Mouse (Mus musculus) MEL (cell line): ENCODE measurements at regions not wholly inside any gene's neighbourhood (a gene's known extent, or its start where the extent isn't known, plus 50 kb on each side); places are given as distances from the start of the nearest gene placed in this dataset.

ENCODE experiments used
- DNase-seq: peaks from one replicate; pipeline ENCODE4 v3.0.0; 2011; ENCODE audit warnings: low read depth, low spot score
- H3K27ac ChIP-seq: 2 replicates; pipeline ENCODE4 v1.5.1; 2012; ENCODE audit warnings: low read depth, mild to moderate bottlenecking, control low read depth, low read length, moderate library complexity; ENCODE audit not compliant: control insufficient read depth
- H3K27me3 ChIP-seq, 2 experiments: fragments of 150-350 bp in 1 of 2; sonication (generic) in 1 of 2; 2 replicates each; pipeline ENCODE4 v1.6.1; 2012; ENCODE audit warnings: low read length in 2 of 2, mild to moderate bottlenecking in 2 of 2, improper control_type of control experiment in 1 of 2, moderate library complexity in 1 of 2; ENCODE audit not compliant: insufficient read depth in 2 of 2, control insufficient read depth in 1 of 2
- H3K36me3 ChIP-seq, 2 experiments: 2 replicates each; pipeline ENCODE4 v1.6.1; 2012 to 2014; ENCODE audit warnings: low read length in 2 of 2, improper control_type of control experiment in 1 of 2, inconsistent platforms in 1 of 2, mild to moderate bottlenecking in 1 of 2; ENCODE audit not compliant: insufficient read depth in 2 of 2, control insufficient read depth in 1 of 2
- H3K4me1 ChIP-seq, 2 experiments: fragments of 150-350 bp in 1 of 2; sonication (generic) in 1 of 2; 2 replicates each; pipeline ENCODE4 v1.6.1; 2012; ENCODE audit warnings: low read length in 2 of 2, improper control_type of control experiment in 1 of 2, mild to moderate bottlenecking in 1 of 2; ENCODE audit not compliant: insufficient read depth in 2 of 2, control insufficient read depth in 1 of 2
- H3K4me3 ChIP-seq, 2 experiments: fragments of 150-350 bp in 1 of 2; sonication (generic) in 1 of 2; 2 replicates each; pipeline ENCODE4 v1.5.1; 2012; ENCODE audit warnings: low read depth in 2 of 2, low read length in 2 of 2, mild to moderate bottlenecking in 2 of 2, moderate library complexity in 2 of 2, control low read depth in 1 of 2, improper control_type of control experiment in 1 of 2; ENCODE audit not compliant: control insufficient read depth in 1 of 2, insufficient read depth in 1 of 2
- H3K79me2 ChIP-seq: 2 replicates; pipeline ENCODE4 v1.6.1; 2012; ENCODE audit warnings: mild to moderate bottlenecking, low read length, moderate library complexity; ENCODE audit not compliant: control insufficient read depth, poor library complexity, insufficient read depth
- H3K9ac ChIP-seq: 2 replicates; pipeline ENCODE4 v1.6.1; 2012; ENCODE audit warnings: low read depth, mild to moderate bottlenecking, control low read depth, low read length, moderate library complexity; ENCODE audit not compliant: control insufficient read depth, poor library complexity, severe bottlenecking
- H3K9me3 ChIP-seq: fragments of 150-350 bp; sonication (generic); replicated peaks from 2 replicates; pipeline ENCODE4 v1.6.1; 2012; ENCODE audit warnings: mild to moderate bottlenecking, low read length, improper control_type of control experiment, moderate library complexity; ENCODE audit not compliant: insufficient read depth
- ELF1 ChIP-seq: IDR thresholded peaks from 2 replicates; pipeline ENCODE4 v1.6.1; 2014; ENCODE audit warnings: low read depth, mild to moderate bottlenecking, inconsistent platforms, low read length, improper control_type of control experiment, moderate library complexity
- GABPA ChIP-seq: IDR thresholded peaks from 2 replicates; pipeline ENCODE4 v1.6.1; 2012; ENCODE audit warnings: low read depth, mild to moderate bottlenecking, inconsistent platforms, low read length, improper control_type of control experiment, moderate library complexity
- HCFC1 ChIP-seq: IDR thresholded peaks from 2 replicates; pipeline ENCODE4 v1.6.1; 2012; ENCODE audit warnings: low read depth, mild to moderate bottlenecking, inconsistent platforms, low read length, improper control_type of control experiment, moderate library complexity
- MAZ ChIP-seq: IDR thresholded peaks from 2 replicates; pipeline ENCODE4 v1.6.1; 2012; ENCODE audit warnings: low read depth, mild to moderate bottlenecking, inconsistent platforms, low read length, improper control_type of control experiment
- MYB ChIP-seq: IDR thresholded peaks from 2 replicates; pipeline ENCODE4 v1.6.1; 2011; ENCODE audit warnings: mild to moderate bottlenecking, low read depth, low read length, improper control_type of control experiment
- NRF1 ChIP-seq: IDR thresholded peaks from 2 replicates; pipeline ENCODE4 v1.6.1; 2014; ENCODE audit warnings: low read depth, mild to moderate bottlenecking, inconsistent platforms, low read length, improper control_type of control experiment, moderate library complexity; ENCODE audit not compliant: poor library complexity, insufficient read depth, severe bottlenecking
- POLR2A ChIP-seq, 2 experiments: IDR thresholded peaks; 2 replicates each; pipeline ENCODE4 v1.6.1; 2011 to 2012; ENCODE audit warnings: low read length in 2 of 2, mild to moderate bottlenecking in 2 of 2, control low read depth in 1 of 2, improper control_type of control experiment in 1 of 2, low read depth in 1 of 2, moderate library complexity in 1 of 2; ENCODE audit not compliant: control insufficient read depth in 1 of 2, insufficient read depth in 1 of 2, poor library complexity in 1 of 2
- POLR2AphosphoS5 ChIP-seq: IDR thresholded peaks from 2 replicates; pipeline ENCODE4 v1.6.1; 2012; ENCODE audit warnings: low read depth, borderline replicate concordance, mild to moderate bottlenecking, inconsistent platforms, low read length, moderate library complexity, mixed read lengths
- RAD21 ChIP-seq: IDR thresholded peaks from 2 replicates; pipeline ENCODE4 v1.6.1; 2011; ENCODE audit warnings: mild to moderate bottlenecking, low read depth, low read length, improper control_type of control experiment
- RCOR1 ChIP-seq: IDR thresholded peaks from 2 replicates; pipeline ENCODE4 v1.6.1; 2012; ENCODE audit warnings: low read depth, mild to moderate bottlenecking, inconsistent platforms, low read length, improper control_type of control experiment
- SIN3A ChIP-seq: IDR thresholded peaks from 2 replicates; pipeline ENCODE4 v1.6.1; 2012; ENCODE audit warnings: low read length, improper control_type of control experiment, inconsistent platforms
- SMC3 ChIP-seq: IDR thresholded peaks from 2 replicates; pipeline ENCODE4 v1.6.1; 2011; ENCODE audit warnings: low read depth, low read length, improper control_type of control experiment
- TAL1 ChIP-seq: IDR thresholded peaks from 2 replicates; pipeline ENCODE4 v1.6.1; 2012; ENCODE audit warnings: mild to moderate bottlenecking, inconsistent platforms, low read length, moderate library complexity, mixed read lengths
- UBTF ChIP-seq: IDR thresholded peaks from 2 replicates; pipeline ENCODE4 v1.6.1; 2012; ENCODE audit warnings: low read depth, mild to moderate bottlenecking, inconsistent platforms, low read length, improper control_type of control experiment, moderate library complexity, borderline replicate concordance; ENCODE audit not compliant: insufficient read depth
- ZC3H11A ChIP-seq: IDR thresholded peaks from 2 replicates; pipeline ENCODE4 v1.6.1; 2012; ENCODE audit warnings: low read depth, mild to moderate bottlenecking, inconsistent platforms, low read length, improper control_type of control experiment
- ZKSCAN1 ChIP-seq: IDR thresholded peaks from 2 replicates; pipeline ENCODE4 v1.6.1; 2012; ENCODE audit warnings: low read depth, mild to moderate bottlenecking, inconsistent platforms, low read length, improper control_type of control experiment, moderate library complexity
- ZNF384 ChIP-seq: IDR thresholded peaks from 2 replicates; pipeline ENCODE4 v1.6.1; 2012; ENCODE audit warnings: low read depth, mild to moderate bottlenecking, inconsistent platforms, low read length, improper control_type of control experiment

DNA sequence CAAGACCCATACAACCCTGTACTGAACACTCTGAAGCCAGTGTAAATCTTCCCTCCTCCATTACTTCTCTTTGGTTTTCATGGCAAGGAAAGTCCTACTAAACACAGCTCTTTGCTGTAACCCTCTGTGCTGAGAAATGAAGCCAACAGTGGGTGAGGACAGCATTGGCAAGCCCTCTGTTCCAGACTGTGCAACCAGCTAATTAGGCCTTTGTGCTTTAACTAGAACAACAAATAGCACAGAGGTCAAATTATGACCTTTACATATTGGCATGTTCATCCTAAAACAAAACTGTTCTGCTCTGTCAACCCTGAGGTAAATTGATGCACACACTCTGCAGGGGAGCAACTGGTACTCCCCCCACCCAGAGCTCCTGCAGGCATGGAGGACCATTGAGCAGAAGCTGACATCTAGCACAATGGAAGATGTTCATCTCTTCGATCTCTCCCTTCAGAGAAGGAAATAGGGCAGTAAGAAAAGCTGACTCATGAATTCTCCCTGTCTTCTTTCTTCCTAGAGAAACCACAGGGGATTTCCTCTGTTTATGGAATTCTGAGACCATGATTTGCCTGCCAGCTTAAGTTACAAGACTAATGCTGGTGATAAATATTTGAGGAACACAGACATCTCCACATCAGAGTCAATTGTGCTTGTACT is 163.1 kb downstream of the Ptger3 start:
- Histone ChIP-seq H3K9me3 (no peaks in the 10 kb centered on the region), H3K27me3 (no peaks in the 10 kb centered on the region; a peak in 2 of 4 replicates), H3K9ac (no peak overlapping the region), H3K27ac (no peak overlapping the region), H3K4me3 (no peak overlapping the region), H3K4me1 (no peaks in the 10 kb centered on the region), H3K36me3 (no peaks in the 10 kb centered on the region), H3K79me2 (no peaks in the 10 kb centered on the region)
- no peak for TF ChIP-seq RCOR1
- no peak for TF ChIP-seq ZKSCAN1
- TF ChIP-seq ELF1, result no peak
- no peak for TF ChIP-seq TAL1
- no peak for TF ChIP-seq MYB
- TF ChIP-seq ZC3H11A, result no peak
- TF ChIP-seq UBTF, result no peak
- no peak for TF ChIP-seq POLR2AphosphoS5
- no peak for TF ChIP-seq SMC3
- no peak for TF ChIP-seq HCFC1
- TF ChIP-seq NRF1, result no peak
- TF ChIP-seq SIN3A, result no peak
- no peak for TF ChIP-seq MAZ
- no peak for TF ChIP-seq RAD21
- no peak for DNase-seq

DNA sequence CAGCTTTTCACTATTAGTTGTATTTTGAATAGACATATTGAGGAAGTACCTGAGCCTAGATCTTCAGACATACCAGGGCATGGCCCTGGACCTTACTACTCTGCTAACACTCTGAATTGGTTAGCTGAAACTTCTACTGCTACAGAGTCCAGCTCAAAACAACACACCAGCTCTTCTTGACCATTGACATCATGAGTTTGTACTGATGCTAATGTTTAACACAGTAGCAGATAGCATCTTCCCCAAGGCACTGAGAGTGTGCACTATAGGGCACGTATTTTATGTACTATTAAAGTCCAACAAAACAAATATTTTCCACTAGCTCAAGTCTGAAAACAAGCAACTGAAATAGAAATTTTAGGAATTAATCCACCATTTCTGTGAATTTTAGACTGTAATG is 157.8 kb downstream of the Ptger3 start:
- no peaks in the 10 kb centered on the region for H3K9me3 ChIP-seq
- H3K27ac ChIP-seq, result no peak overlapping the region
- 0 out of 4 replicates have a peak, but pooled peaks cover 0 to 2% of the 10 kb centered on the region in 2 experiments for H3K27me3 ChIP-seq
- no peak overlapping the region for H3K9ac ChIP-seq
- H3K36me3 ChIP-seq, result no peaks in the 10 kb centered on the region
- no peak for DNase-seq
- no peaks in the 10 kb centered on the region for H3K79me2 ChIP-seq
- no peak overlapping the region for H3K4me3 ChIP-seq
- H3K4me1 ChIP-seq, result no peaks in the 10 kb centered on the region
- TF ChIP-seq ZNF384 (no peak), GABPA (no peak), POLR2A (IDR thresholded peaks at IDR 0.05; ENCODE audit: control insufficient read depth in 1 of 2, insufficient read depth in 1 of 2, low read depth in 1 of 2, low read length in 2 of 2, poor library complexity in 1 of 2) (no peak)
